Mouse (Mus musculus) limb, embryonic 12.5 days (tissue): ENCODE measurements around the gene Sema6b. TPM values are rescaled to one million over a fixed set of nuclear protein-coding genes. Genes with fewer than 3 reads are reported as not detected.
"Not testable (repeated sequence)": the region's sequence is repeated elsewhere in the genome, so short reads cannot be mapped to it uniquely, and the experiment has no call there.

Experiments
- ATAC-seq: fragments of 200-750 bp; cut with Nextera tagmentation; 2 replicates; pipeline ENCODE4 v1.8.0; 2017; ENCODE audit warnings: low read depth, moderate TSS enrichment; ENCODE audit not compliant: insufficient number of reproducible peaks, insufficient read depth, low FRiP score, low TSS enrichment
- H3K27ac ChIP-seq: fragments of 300-500 bp; sonication (generic); 2 replicates; pipeline ENCODE4 v1.5.1; 2016; ENCODE audit warnings: mild to moderate bottlenecking, moderate library complexity
- H3K27me3 ChIP-seq: fragments of 300-500 bp; sonication (generic); 2 replicates; pipeline ENCODE4 v1.6.1; 2016; ENCODE audit warnings: mild to moderate bottlenecking, moderate library complexity
- H3K36me3 ChIP-seq: fragments of 300-500 bp; sonication (generic); 2 replicates; pipeline ENCODE4 v1.6.1; 2016; ENCODE audit warnings: mild to moderate bottlenecking, moderate library complexity
- H3K4me1 ChIP-seq: fragments of 300-500 bp; sonication (generic); replicated peaks from 2 replicates; pipeline ENCODE4 v1.6.1; 2016
- H3K4me2 ChIP-seq: fragments of 300-500 bp; sonication (generic); 2 replicates; pipeline ENCODE4 v1.6.1; 2016; ENCODE audit warnings: mild to moderate bottlenecking, moderate library complexity
- H3K4me3 ChIP-seq: fragments of 300-500 bp; sonication (generic); replicated peaks from 2 replicates; pipeline ENCODE4 v1.5.1; 2016; ENCODE audit warnings: mild to moderate bottlenecking
- H3K9ac ChIP-seq: fragments of 300-500 bp; sonication (generic); replicated peaks from 2 replicates; pipeline ENCODE4 v1.6.1; 2016; ENCODE audit warnings: mild to moderate bottlenecking, moderate library complexity
- H3K9me3 ChIP-seq: fragments of 300-500 bp; sonication (generic); 2 replicates; pipeline ENCODE4 v1.6.1; 2016; ENCODE audit warnings: mild to moderate bottlenecking, moderate library complexity
- WGBS: fragments of 180-500 bp; shearing (Covaris S2); methylation state at CpG from one replicate; pipeline ENCODE4 v1.1.7; 2016; 5-methylcytosine and 5-hydroxymethylcytosine counted together
- microRNA-seq: library from miRNA; unstranded; fragments of <30 nt; microRNA quantifications from one replicate; pipeline ENCODE4, GENCODE M21; 2017
- polyA plus RNA-seq: library from polyadenylated mRNA; unstranded; fragments of >200 nt; fragmentation: Nextera tagmentation; extraction: Ambion mirVana; gene quantifications from 2 replicates; pipeline ENCODE4 v1.2.1, GENCODE M21; 2016

Sema6b gene
- polyA plus RNA-seq, 1 experiment from 2014 or later = 3.1 TPM

DNA sequence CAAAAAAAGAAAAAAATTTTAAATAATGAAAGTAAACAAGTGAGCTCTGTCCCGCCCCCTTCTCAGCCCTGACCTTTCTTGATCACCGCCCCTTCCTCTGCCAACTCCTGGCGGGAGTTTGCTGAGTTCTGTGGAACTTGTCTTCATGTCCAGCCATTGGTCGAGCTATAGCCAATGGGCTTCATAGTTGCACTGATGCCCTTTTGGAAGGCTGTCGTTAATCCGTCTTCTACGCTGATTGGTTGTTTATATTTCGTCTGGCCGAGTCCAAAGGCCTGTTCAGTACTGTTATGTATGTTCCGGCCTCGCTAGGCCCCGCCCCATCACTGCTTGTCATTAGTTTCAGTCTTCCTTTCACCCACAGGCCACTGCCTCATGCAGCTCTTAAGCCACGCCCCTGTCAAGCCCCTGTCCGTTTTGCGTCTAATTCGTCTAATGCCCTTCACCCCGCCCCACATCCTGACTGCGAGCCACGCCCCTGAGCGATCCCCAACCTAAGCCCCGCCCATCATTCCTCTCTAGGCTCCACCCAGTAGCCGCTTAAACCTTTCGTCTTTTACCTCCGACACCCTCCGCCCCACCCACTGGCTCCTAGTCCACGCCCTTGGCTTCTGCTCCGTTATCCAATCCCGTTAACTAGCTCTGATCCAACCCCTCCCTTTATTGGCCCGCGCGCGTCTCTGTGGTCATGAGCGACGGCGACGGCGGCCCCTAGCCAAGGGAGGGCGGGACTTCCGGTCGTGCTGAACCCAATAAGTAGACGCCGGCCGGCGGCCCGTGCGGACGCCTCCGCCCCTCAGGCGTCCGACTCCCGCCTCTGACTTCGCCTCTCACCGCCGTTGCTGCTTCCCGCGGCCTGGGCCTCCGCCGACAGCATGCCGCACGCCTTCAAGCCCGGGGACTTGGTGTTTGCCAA lies 61.0 kb downstream of the Sema6b start, which contains the start of gene Hdgfl2:
Gene Hdgfl2 (plus strand): TSS at position 755 of the 916 bp plus-strand sequence.
- Histone ChIP-seq H3K4me3 (peak within 1 kb of the TSS; percentile 92), H3K36me3 (peaks cover 20% of the 10 kb centered on the region), H3K9me3 (no peaks in the 10 kb centered on the region), H3K9ac (peak within 1 kb of the TSS; percentile 86), H3K27ac (peak within 1 kb of the TSS; percentile 69), H3K27me3 (no peaks in the 10 kb centered on the region), H3K4me1 (peaks cover 33% of the 10 kb centered on the region), H3K4me2 (peak within 1 kb of the TSS; percentile 89)
- peak; percentile 94 for ATAC-seq
- WGBS = under 1% methylated on average over 61 of the region's 61 CpGs

DNA sequence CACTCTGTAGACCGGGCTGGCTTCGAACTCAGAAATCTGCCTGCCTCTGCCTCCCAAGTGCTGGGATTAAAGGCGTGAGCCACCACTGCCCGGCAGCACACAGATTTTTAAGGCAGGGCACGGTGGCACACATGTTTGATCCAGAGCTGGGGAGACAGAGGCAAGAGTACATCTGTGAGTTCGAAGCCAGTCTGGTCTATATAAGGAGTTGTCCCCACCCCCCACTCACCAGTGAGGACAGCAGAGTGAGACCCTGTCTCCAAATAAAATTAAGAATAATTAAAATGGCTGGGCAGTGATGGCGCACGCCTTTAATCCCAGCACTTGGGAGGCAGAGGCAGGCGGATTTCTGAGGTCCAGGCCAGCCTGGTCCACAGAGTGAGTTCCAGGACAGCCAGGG lies 61.8 kb downstream of the Sema6b start:
- Histone ChIP-seq H3K4me3 (peak overlapping the region; percentile 92; the same call in 1 of the 2 replicates), H3K4me2 (peak overlapping the region; percentile 44), H3K36me3 (peaks cover 15% of the 10 kb centered on the region), H3K4me1 (peaks cover 41% of the 10 kb centered on the region), H3K27ac (0 out of 2 replicates have a peak overlapping the region, but pooled peaks have one; percentile 30)
- not testable (repeated sequence) for H3K9ac ChIP-seq, H3K9me3 ChIP-seq, ATAC-seq, H3K27me3 ChIP-seq
- 63% methylated on average over 9 of the region's 9 CpGs for WGBS

DNA sequence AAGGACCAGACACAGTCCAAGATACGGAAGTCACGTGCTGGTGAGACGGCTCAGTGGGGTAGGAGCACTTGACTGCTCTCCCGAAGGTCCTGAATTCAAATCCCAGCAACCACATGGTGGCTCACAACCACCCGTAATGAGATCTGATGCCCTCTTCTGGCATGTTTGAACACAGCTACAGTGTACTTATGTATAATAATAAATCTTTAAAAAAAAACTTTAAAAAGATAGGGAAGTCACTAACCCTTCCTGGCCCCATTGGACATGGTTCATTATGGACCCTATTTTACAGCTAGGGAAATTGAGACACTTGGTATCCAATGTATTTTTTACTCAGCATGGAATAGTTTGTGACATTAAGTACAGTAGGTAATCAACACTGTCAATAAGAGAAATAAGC lies 62.6 kb downstream of the Sema6b start:
- H3K9me3 ChIP-seq = no peaks in the 10 kb centered on the region
- no peak overlapping the region for H3K4me2 ChIP-seq
- no peaks in the 10 kb centered on the region for H3K27me3 ChIP-seq
- no peak overlapping the region for H3K27ac ChIP-seq
- H3K4me3 ChIP-seq = no peak overlapping the region
- no peak overlapping the region for H3K9ac ChIP-seq
- ATAC-seq = no peak
- WGBS = 89% methylated on average over 5 of the region's 5 CpGs
- H3K36me3 ChIP-seq = peaks cover 13% of the 10 kb centered on the region
- peaks cover 41% of the 10 kb centered on the region for H3K4me1 ChIP-seq

DNA sequence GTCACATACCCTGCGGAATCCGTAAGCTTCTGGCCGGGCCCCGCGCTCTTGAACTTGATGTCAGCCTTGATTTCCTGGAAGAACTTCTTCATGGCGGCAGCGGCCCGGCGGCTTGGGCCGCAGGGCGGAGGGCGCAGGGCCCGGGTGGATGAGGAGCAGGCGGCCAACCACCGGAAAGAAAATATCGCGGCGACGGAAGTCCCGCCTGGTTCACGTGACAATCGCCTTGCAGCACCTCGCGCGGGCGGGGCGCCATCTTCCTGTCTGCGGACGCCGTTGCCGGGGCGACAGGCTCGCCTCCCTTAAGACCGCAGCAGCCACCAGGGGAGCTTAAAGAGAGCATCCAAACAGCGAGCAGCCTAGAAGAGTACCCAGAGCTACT lies 65.3 kb downstream of the Sema6b start, which contains the start of gene Ubxn6:
Gene Ubxn6 (minus strand): TSS at position 202 of the 382 bp plus-strand sequence.
- under 1% methylated on average over 35 of the region's 35 CpGs for WGBS
- Histone ChIP-seq H3K27ac (peak within 1 kb of the TSS; percentile 95), H3K27me3 (no peaks in the 10 kb centered on the region), H3K4me1 (peaks cover 17% of the 10 kb centered on the region), H3K4me3 (peak within 1 kb of the TSS; percentile 84), H3K9ac (peak within 1 kb of the TSS; percentile 80), H3K36me3 (peaks cover 33% of the 10 kb centered on the region), H3K4me2 (peak within 1 kb of the TSS; percentile 69), H3K9me3 (no peaks in the 10 kb centered on the region)
- ATAC-seq = peak; percentile 18

DNA sequence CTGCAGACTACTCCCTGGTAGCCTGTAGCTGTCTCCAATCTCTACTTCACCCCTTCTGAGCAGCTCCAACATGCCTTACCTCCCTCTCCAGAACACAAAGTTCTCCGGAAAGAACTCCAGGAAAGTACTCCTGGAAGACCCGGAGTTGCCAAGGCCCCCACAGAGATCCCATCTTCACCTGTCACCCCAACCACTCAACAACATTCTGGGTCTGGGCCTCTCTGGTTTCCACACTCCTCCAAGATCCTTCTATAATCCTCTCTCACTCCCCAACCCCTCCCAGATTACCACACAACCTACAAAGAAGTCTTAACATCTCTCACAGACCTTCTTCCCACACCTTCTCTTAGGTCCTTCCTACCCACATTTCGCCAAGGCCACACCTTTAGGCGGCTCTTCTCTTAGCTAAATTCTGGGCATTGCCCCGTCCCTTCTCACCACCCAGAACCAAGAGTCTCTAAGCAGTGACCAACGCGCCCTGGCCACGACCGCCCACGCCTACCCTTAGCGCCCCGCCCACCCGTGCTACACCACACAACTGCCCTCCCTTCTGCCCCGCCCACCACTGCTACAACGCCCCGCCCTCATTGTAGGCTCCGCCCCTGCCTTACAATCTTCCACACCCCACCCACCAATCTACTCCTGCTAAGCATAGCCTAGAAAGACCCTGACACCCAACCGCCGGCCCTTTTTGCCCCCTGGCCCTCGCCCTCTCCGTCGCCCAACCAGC lies 65.9 kb downstream of the Sema6b start:
- ATAC-seq = peak; percentile 7; the same call in 1 of the 2 replicates
- WGBS = 10% methylated on average over 22 of the region's 22 CpGs
- H3K27me3 ChIP-seq = no peaks in the 10 kb centered on the region

More for the DNA sequence above, 65.9 kb downstream of the Sema6b start:
- H3K27ac ChIP-seq = peak overlapping the region; percentile 95
- peak overlapping the region; percentile 69 for H3K4me2 ChIP-seq
- H3K9me3 ChIP-seq = no peaks in the 10 kb centered on the region
- H3K4me3 ChIP-seq = peak overlapping the region; percentile 84
- peak overlapping the region; percentile 80 for H3K9ac ChIP-seq
- H3K4me1 ChIP-seq = peaks cover 17% of the 10 kb centered on the region
- peaks cover 38% of the 10 kb centered on the region for H3K36me3 ChIP-seq

Small RNA genes within 50 kb of the gene (microRNA-seq; reads per million reads assigned to microRNA genes)
- gene Gm44397 = not detected

Other genes starting within 250 kb of the Sema6b start
- gene Zfp959, start 248.2 kb downstream of the Sema6b start, polyA plus RNA-seq = 14.1 and 14.3 TPM in 2 replicates
- gene Zfp119b, start 190.8 kb downstream of the Sema6b start, polyA plus RNA-seq = 5.0 and 7.0 TPM in 2 replicates
- 1.6 TPM in 2 replicates for gene Ebi3, start 187.7 kb downstream of the Sema6b start, polyA plus RNA-seq
- gene Yju2, start 181.2 kb downstream of the Sema6b start, polyA plus RNA-seq = 24.6 and 26.6 TPM in 2 replicates
- gene Shd, start 169.9 kb downstream of the Sema6b start, polyA plus RNA-seq = 52.6 and 54.1 TPM in 2 replicates
- gene Fsd1, start 153.8 kb downstream of the Sema6b start, polyA plus RNA-seq = 42.4 and 43.2 TPM in 2 replicates
- gene Stap2, start 134.8 kb downstream of the Sema6b start, polyA plus RNA-seq = 7.2 and 9.2 TPM in 2 replicates
- 165 and 169 TPM in 2 replicates for gene Mpnd, start 134.6 kb downstream of the Sema6b start, polyA plus RNA-seq
- gene Sh3gl1, start 103.7 kb downstream of the Sema6b start, polyA plus RNA-seq = 171 and 175 TPM in 2 replicates
- gene Chaf1a, start 99.9 kb downstream of the Sema6b start, polyA plus RNA-seq = 48.8 and 51.2 TPM in 2 replicates
- 42.0 and 46.4 TPM in 2 replicates for gene Ubxn6, start 65.3 kb downstream of the Sema6b start, polyA plus RNA-seq
- gene Hdgfl2, start 60.7 kb downstream of the Sema6b start, polyA plus RNA-seq = 176 and 189 TPM in 2 replicates
- gene Plin4, start 30.5 kb downstream of the Sema6b start, polyA plus RNA-seq = 0.12 and 0.23 TPM in 2 replicates
- 0.10 TPM in 2 replicates for gene Plin5, start 22.7 kb downstream of the Sema6b start, polyA plus RNA-seq
- 0.24 TPM in 1 of 2 replicates, not detected in the other for gene Lrg1, start 18.3 kb downstream of the Sema6b start, polyA plus RNA-seq
- 8.3 and 9.5 TPM in 2 replicates for gene Tnfaip8l1, start 22.1 kb upstream of the Sema6b start, polyA plus RNA-seq
- 69.3 and 78.4 TPM in 2 replicates for gene Mydgf, start 43.6 kb upstream of the Sema6b start, polyA plus RNA-seq
- gene Dpp9, start 78.6 kb upstream of the Sema6b start, polyA plus RNA-seq = 36.2 and 37.7 TPM in 2 replicates
- gene Fem1a, start 116.5 kb upstream of the Sema6b start, polyA plus RNA-seq = 13.4 and 14.6 TPM in 2 replicates
- gene Ticam1, start 136.4 kb upstream of the Sema6b start, polyA plus RNA-seq = 3.0 and 3.8 TPM in 2 replicates
- 62.7 and 71.7 TPM in 2 replicates for gene Plin3, start 152.5 kb upstream of the Sema6b start, polyA plus RNA-seq
- not detected in 2 replicates for gene Arrdc5, start 159.9 kb upstream of the Sema6b start, polyA plus RNA-seq
- 198 and 199 TPM in 2 replicates for gene Uhrf1, start 163.0 kb upstream of the Sema6b start, polyA plus RNA-seq
- gene Kdm4b, start 185.7 kb upstream of the Sema6b start, polyA plus RNA-seq = 53.1 and 54.3 TPM in 2 replicates